Mouse (Mus musculus): ENCODE measurements around the gene Hist1h3e. TPM values are rescaled to one million over a fixed set of nuclear protein-coding genes. Genes with fewer than 3 reads are reported as not detected.
"Not testable (repeated sequence)": the region's sequence is repeated elsewhere in the genome, so short reads cannot be mapped to it uniquely, and the experiment has no call there.

Gene Hist1h3e
- polyA plus RNA-seq, 2 experiments: 5.1 to 25.4 TPM

- peaks cover 5 to 15% of the 10 kb centered on the region in 2 experiments for H3K4me1 ChIP-seq (replicated peaks; ENCODE audit: control insufficient read depth in 2 of 2, insufficient read depth in 2 of 2, low read length in 1 of 2)
- DNase-seq (ENCODE audit: low read depth in 3 of 3, low spot score in 3 of 3) (peak; percentile 93 to 94 (median 94)), ATAC-seq (ENCODE audit: insufficient read depth) (peak; percentile 75)
- H3K9ac ChIP-seq (replicated peaks): peak within 1 kb of the TSS; percentile 96
- H3K27me3 ChIP-seq (ENCODE audit: control insufficient read depth, insufficient read depth, low read length): no peaks in the 10 kb centered on the region
- H3K27ac ChIP-seq: peak within 1 kb of the TSS; percentile 99
- no peaks in the 10 kb centered on the region for H3K36me3 ChIP-seq (replicated peaks; ENCODE audit: control insufficient read depth, insufficient read depth, low read depth)
- no peak; the same call in 1 of the 2 replicates for TF ChIP-seq CTCF (IDR thresholded peaks at IDR 0.05; ENCODE audit: low read depth)
- peak; percentile 77 for TF ChIP-seq EP300 (IDR thresholded peaks at IDR 0.05; ENCODE audit: low read depth)
- peak within 1 kb of the TSS; percentile 90 for H3K4me2 ChIP-seq (ENCODE audit: low read depth)
- no peaks in the 10 kb centered on the region for H3K9me3 ChIP-seq (ENCODE audit: control insufficient read depth, low read length)
- peak within 1 kb of the TSS; percentile 66 to 75 for H3K4me3 ChIP-seq (ENCODE audit: insufficient read depth in 1 of 2, low read depth in 2 of 2, low read length in 2 of 2)
- WGBS (ENCODE audit: insufficient replicate concordance): under 1% methylated on average over 30 of the region's 45 CpGs
Observed at GRCm38 (mm10) chr13:23543965-23544786, 18.0 kb downstream of the Hist1h3e start, which contains the start of gene Hist1h3f. Gene Hist1h3f, plus strand, starts transcription at chr13:23544052.

GRCm38 (mm10) chr13:23542999-23543607 is 19.1 kb downstream of the Hist1h3e start, which contains the start of gene Hist1h2bh:
Gene Hist1h2bh, minus strand, starts transcription at chr13:23543392.
- peak within 1 kb of the TSS; percentile 99 for H3K27ac ChIP-seq
- not testable (repeated sequence) for H3K36me3 ChIP-seq (replicated peaks; ENCODE audit: control insufficient read depth, insufficient read depth, low read depth); H3K9me3 ChIP-seq (ENCODE audit: control insufficient read depth, low read length); H3K27me3 ChIP-seq (ENCODE audit: control insufficient read depth, insufficient read depth, low read length)
- peak within 1 kb of the TSS; percentile 96 for H3K9ac ChIP-seq (replicated peaks)
- ATAC-seq (ENCODE audit: insufficient read depth): peak; percentile 85
- DNase-seq (ENCODE audit: low read depth in 3 of 3, low spot score in 3 of 3): peak; percentile 96 to 97 (median 97)
- peaks cover 7 to 17% of the 10 kb centered on the region in 2 experiments for H3K4me1 ChIP-seq (replicated peaks; ENCODE audit: control insufficient read depth in 2 of 2, insufficient read depth in 2 of 2, low read length in 1 of 2)
- H3K4me2 ChIP-seq (ENCODE audit: low read depth): peak within 1 kb of the TSS; percentile 90
- peak; percentile 74 for TF ChIP-seq EP300 (IDR thresholded peaks at IDR 0.05; ENCODE audit: low read depth)
- peak within 1 kb of the TSS; percentile 66 to 75 for H3K4me3 ChIP-seq (ENCODE audit: insufficient read depth in 1 of 2, low read depth in 2 of 2, low read length in 2 of 2)
- WGBS (ENCODE audit: insufficient replicate concordance): under 1% methylated on average over 28 of the region's 42 CpGs

- not testable (repeated sequence) for DNase-seq (ENCODE audit: low read depth in 3 of 3, low spot score in 3 of 3); H3K9me3 ChIP-seq (ENCODE audit: control insufficient read depth, low read length); H3K27me3 ChIP-seq (ENCODE audit: control insufficient read depth, insufficient read depth, low read length); H3K36me3 ChIP-seq (replicated peaks; ENCODE audit: control insufficient read depth, insufficient read depth, low read depth)
- Histone ChIP-seq H3K4me2 (ENCODE audit: low read depth) (peak overlapping the region; percentile 90), H3K27ac (peak overlapping the region; percentile 99), H3K9ac (replicated peaks) (peak overlapping the region; percentile 96), H3K4me1 (replicated peaks; ENCODE audit: control insufficient read depth in 2 of 2, insufficient read depth in 2 of 2, low read length in 1 of 2) (peaks cover 9 to 18% of the 10 kb centered on the region in 2 experiments), H3K4me3 (ENCODE audit: insufficient read depth in 1 of 2, low read depth in 2 of 2, low read length in 2 of 2) (peak overlapping the region; percentile 66 to 75)
- ATAC-seq (ENCODE audit: insufficient read depth): 0 out of 2 replicates have a peak, but pooled peaks have one; percentile 1
- TF ChIP-seq EP300 (IDR thresholded peaks at IDR 0.05; ENCODE audit: low read depth): peak; percentile 4; the same call in 1 of the 2 replicates
- WGBS (ENCODE audit: insufficient replicate concordance): 4% methylated on average over 3 of the region's 3 CpGs
Observed at GRCm38 (mm10) chr13:23542225-23542980, 19.8 kb downstream of the Hist1h3e start.

- no peaks in the 10 kb centered on the region for H3K9me3 ChIP-seq (ENCODE audit: control insufficient read depth, low read length)
- H3K27ac ChIP-seq: peak overlapping the region; percentile 76
- no peaks in the 10 kb centered on the region for H3K27me3 ChIP-seq (ENCODE audit: control insufficient read depth, insufficient read depth, low read length)
- ATAC-seq (ENCODE audit: insufficient read depth) (no peak), DNase-seq (ENCODE audit: low read depth in 3 of 3, low spot score in 3 of 3) (no peak)
- H3K4me3 ChIP-seq (ENCODE audit: insufficient read depth in 1 of 2, low read depth in 2 of 2, low read length in 2 of 2): peak overlapping the region in 1 of 2 experiments; percentile 66; a peak in 3 of 4 replicates
- H3K9ac ChIP-seq (replicated peaks): peak overlapping the region; percentile 65
- no peaks in the 10 kb centered on the region for H3K36me3 ChIP-seq (replicated peaks; ENCODE audit: control insufficient read depth, insufficient read depth, low read depth)
- H3K4me1 ChIP-seq (replicated peaks; ENCODE audit: control insufficient read depth in 2 of 2, insufficient read depth in 2 of 2, low read length in 1 of 2): peaks cover 17 to 24% of the 10 kb centered on the region in 2 experiments
- TF ChIP-seq EP300 (IDR thresholded peaks at IDR 0.05; ENCODE audit: low read depth) (no peak), CTCF (IDR thresholded peaks at IDR 0.05; ENCODE audit: low read depth) (no peak)
- 61% methylated on average over 3 of the region's 3 CpGs for WGBS (ENCODE audit: insufficient replicate concordance)
- peak overlapping the region; percentile 90 for H3K4me2 ChIP-seq (ENCODE audit: low read depth)
Observed at GRCm38 (mm10) chr13:23541497-23541896, 20.7 kb downstream of the Hist1h3e start.

- 79% methylated on average over 1 of the region's 1 CpGs for WGBS (ENCODE audit: insufficient replicate concordance)
- not testable (repeated sequence) for H3K4me3 ChIP-seq (ENCODE audit: insufficient read depth in 1 of 2, low read depth in 2 of 2, low read length in 2 of 2); H3K4me2 ChIP-seq (ENCODE audit: low read depth); H3K9me3 ChIP-seq (ENCODE audit: control insufficient read depth, low read length); H3K27me3 ChIP-seq (ENCODE audit: control insufficient read depth, insufficient read depth, low read length); ATAC-seq (ENCODE audit: insufficient read depth); DNase-seq (ENCODE audit: low read depth in 3 of 3, low spot score in 3 of 3); H3K36me3 ChIP-seq (replicated peaks; ENCODE audit: control insufficient read depth, insufficient read depth, low read depth)
- H3K4me1 ChIP-seq (replicated peaks; ENCODE audit: control insufficient read depth in 2 of 2, insufficient read depth in 2 of 2, low read length in 1 of 2): peaks cover 17 to 21% of the 10 kb centered on the region in 2 experiments
- peak overlapping the region; percentile 53 for H3K9ac ChIP-seq (replicated peaks)
- H3K27ac ChIP-seq: peak overlapping the region; percentile 100
Observed at GRCm38 (mm10) chr13:23539821-23540220, 22.3 kb downstream of the Hist1h3e start.
